Mouse (Mus musculus): ENCODE measurements around the gene Synpr. TPM values are rescaled to one million over a fixed set of nuclear protein-coding genes. Genes with fewer than 3 reads are reported as not detected.

The Synpr gene
- polyA plus RNA-seq, 1 experiment, result 88.4 TPM

GRCm38 (mm10) chr14:13649865-13650264 lies 365.3 kb downstream of the Synpr start:
- no peak overlapping the region for H3K4me3 ChIP-seq (ENCODE audit: insufficient read depth, low read length)
- H3K4me1 ChIP-seq (ENCODE audit: control insufficient read depth, insufficient read depth, low read length), result no peaks in the 10 kb centered on the region
- no peak overlapping the region for H3K27ac ChIP-seq (ENCODE audit: insufficient read depth, low read length)
- TF ChIP-seq POLR2A (IDR thresholded peaks at IDR 0.05; ENCODE audit: extremely low read depth, insufficient read depth, low read length), result no peak
- no peak for TF ChIP-seq CTCF (IDR thresholded peaks at IDR 0.05; ENCODE audit: extremely low read depth, insufficient read depth, low read length)

DNA sequence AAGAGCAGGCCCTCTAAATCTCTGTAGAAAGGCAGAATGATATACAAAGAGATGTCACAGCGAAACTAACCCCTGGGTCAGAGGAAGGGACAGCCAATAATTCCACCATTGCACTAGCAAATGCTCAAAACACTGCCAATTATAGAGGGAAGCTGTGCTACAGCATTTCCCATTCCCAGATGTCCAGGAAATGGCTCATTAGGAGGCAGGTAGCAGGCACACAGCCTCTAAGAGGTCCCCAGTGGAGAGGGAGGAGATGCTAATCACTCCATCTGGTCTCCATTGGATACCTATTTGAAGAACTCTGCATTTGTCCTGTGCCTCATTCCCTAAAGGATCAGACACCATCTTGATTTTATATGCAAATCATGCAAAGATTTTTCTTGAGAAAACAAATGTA lies 366.5 kb downstream of the Synpr start:
- no peak for TF ChIP-seq POLR2A (IDR thresholded peaks at IDR 0.05; ENCODE audit: extremely low read depth, insufficient read depth, low read length)
- TF ChIP-seq CTCF (IDR thresholded peaks at IDR 0.05; ENCODE audit: extremely low read depth, insufficient read depth, low read length), result no peak

GRCm38 (mm10) chr14:13651541-13652298 lies 367.1 kb downstream of the Synpr start:
- Histone ChIP-seq H3K4me3 (ENCODE audit: insufficient read depth, low read length) (no peak overlapping the region), H3K27ac (ENCODE audit: insufficient read depth, low read length) (no peak overlapping the region), H3K4me1 (ENCODE audit: control insufficient read depth, insufficient read depth, low read length) (no peaks in the 10 kb centered on the region)
- TF ChIP-seq POLR2A (IDR thresholded peaks at IDR 0.05; ENCODE audit: extremely low read depth, insufficient read depth, low read length) (no peak), CTCF (IDR thresholded peaks at IDR 0.05; ENCODE audit: extremely low read depth, insufficient read depth, low read length) (no peak)

More for the DNA sequence above, 366.5 kb downstream of the Synpr start:
- Histone ChIP-seq H3K4me3 (ENCODE audit: insufficient read depth, low read length) (no peak overlapping the region), H3K4me1 (ENCODE audit: control insufficient read depth, insufficient read depth, low read length) (no peaks in the 10 kb centered on the region), H3K27ac (ENCODE audit: insufficient read depth, low read length) (no peak overlapping the region)

Data from cortical plate, adult 2 months (tissue).